Mouse (Mus musculus) liver, adult (tissue): ENCODE measurements around the gene Syndig1.

Experiments
- GATA4 ChIP-seq: IDR thresholded peaks from 2 replicates; pipeline ENCODE4 v1.6.1; 2014; ENCODE audit warnings: mild to moderate bottlenecking, low read length; ENCODE audit not compliant: insufficient replicate concordance

Syndig1 gene

GRCm38 (mm10) chr2:149844575-149844974 lies 15.6 kb downstream of the Syndig1 start:
- no peak for TF ChIP-seq GATA4

DNA sequence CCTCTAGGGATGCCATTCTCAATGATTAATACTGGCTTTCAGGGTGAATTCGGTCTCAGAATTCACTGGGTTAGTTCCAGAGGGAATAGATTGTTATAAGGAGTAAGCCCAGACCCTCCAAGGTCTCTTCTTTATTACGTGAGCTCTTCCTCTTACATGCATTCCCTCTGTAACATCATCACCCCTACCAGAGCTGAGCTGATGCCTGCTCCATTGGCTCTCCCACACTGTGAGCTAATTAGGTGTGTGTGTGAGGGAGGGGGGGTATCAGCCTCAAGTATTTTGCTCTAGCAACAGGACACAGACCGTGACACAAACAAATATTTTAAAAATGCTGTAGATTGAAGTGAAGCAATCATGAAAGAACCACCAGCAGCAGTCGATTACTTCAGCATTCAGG lies 19.8 kb downstream of the Syndig1 start:
- no peak for TF ChIP-seq GATA4

- no peak for TF ChIP-seq GATA4
Measured at GRCm38 (mm10) chr2:149861002-149861401, 32.0 kb downstream of the Syndig1 start.

DNA sequence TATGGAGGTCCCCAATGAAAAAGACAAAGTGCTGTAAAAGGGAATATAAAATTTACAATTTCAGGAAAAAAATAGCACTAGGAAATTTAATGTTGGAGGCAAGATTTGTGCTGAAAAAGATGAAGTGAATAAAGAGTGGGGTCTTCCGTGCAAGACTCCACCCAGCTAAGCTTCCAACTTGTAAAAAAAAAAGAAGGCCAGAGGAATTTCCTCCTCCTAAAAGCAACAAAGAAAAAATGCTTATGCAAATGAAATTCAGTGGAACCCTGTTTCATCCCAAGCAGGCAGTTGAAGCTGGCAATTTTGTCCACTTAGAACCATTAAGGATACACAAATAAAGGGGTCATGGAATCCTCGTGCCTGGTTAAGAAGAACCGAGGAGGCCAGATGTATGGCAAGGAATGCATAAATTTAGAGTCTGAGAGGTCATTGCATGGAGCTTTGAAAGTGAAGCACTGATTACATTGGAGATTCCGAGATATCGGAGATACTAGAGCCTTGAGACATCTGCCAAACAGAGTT lies 37.0 kb downstream of the Syndig1 start:
- no peak for TF ChIP-seq GATA4

GRCm38 (mm10) chr2:149870496-149870895 lies 41.5 kb downstream of the Syndig1 start:
- TF ChIP-seq GATA4 = no peak

GRCm38 (mm10) chr2:149872496-149872895 lies 43.5 kb downstream of the Syndig1 start:
- TF ChIP-seq GATA4 = no peak

DNA sequence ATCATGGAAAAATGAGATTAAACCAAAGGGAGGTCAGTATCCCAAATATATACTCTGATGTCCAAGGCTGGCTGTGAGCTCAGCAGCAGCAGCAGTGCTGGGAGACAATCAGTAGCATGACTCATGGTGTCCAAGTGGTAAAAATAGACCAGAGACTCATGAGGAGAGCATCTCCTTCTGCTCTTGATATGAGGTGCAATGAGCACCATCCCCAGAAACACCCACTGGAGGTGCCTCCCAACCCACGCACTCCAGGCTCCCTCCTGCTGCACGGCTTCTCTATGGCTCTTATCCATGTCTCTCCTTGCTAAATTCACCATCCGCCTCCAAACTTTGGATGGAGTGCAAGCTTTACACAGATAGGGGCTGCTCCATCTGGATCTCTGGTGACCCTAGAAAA lies 44.3 kb downstream of the Syndig1 start:
- TF ChIP-seq GATA4 = no peak

GRCm38 (mm10) chr2:149877954-149878353 lies 48.9 kb downstream of the Syndig1 start:
- no peak for TF ChIP-seq GATA4

GRCm38 (mm10) chr2:149887634-149888033 lies 58.6 kb downstream of the Syndig1 start:
- TF ChIP-seq GATA4 = no peak

GRCm38 (mm10) chr2:149891647-149892046 lies 62.6 kb downstream of the Syndig1 start:
- no peak for TF ChIP-seq GATA4

- no peak for TF ChIP-seq GATA4
Measured at GRCm38 (mm10) chr2:149896337-149896736, 67.3 kb downstream of the Syndig1 start.

GRCm38 (mm10) chr2:149899615-149900014 lies 70.6 kb downstream of the Syndig1 start:
- no peak for TF ChIP-seq GATA4

- TF ChIP-seq GATA4 = no peak
Measured at GRCm38 (mm10) chr2:149900606-149901005, 71.6 kb downstream of the Syndig1 start.

- no peak for TF ChIP-seq GATA4
Measured at GRCm38 (mm10) chr2:149904405-149904804, 75.4 kb downstream of the Syndig1 start.

DNA sequence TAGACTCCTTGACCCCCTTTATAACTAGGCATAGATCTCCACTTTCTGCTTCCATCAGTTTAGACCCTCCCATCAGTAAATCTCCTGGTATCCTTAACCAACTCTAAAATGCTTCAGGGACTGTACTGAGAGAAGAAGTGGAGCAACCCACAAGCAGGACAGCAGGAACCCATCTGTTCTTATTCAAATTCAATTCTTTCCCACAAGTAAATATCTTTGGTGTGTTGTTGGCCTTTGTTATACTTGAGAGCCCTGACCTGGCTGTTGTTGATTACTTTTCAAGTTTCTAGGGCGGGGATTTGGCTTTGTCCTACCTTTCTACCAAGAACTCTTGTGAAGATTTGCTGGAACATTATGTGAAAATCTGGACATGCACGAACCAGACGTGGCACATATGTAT lies 77.7 kb downstream of the Syndig1 start:
- no peak for TF ChIP-seq GATA4

GRCm38 (mm10) chr2:149917162-149917561 lies 88.2 kb downstream of the Syndig1 start:
- no peak for TF ChIP-seq GATA4

DNA sequence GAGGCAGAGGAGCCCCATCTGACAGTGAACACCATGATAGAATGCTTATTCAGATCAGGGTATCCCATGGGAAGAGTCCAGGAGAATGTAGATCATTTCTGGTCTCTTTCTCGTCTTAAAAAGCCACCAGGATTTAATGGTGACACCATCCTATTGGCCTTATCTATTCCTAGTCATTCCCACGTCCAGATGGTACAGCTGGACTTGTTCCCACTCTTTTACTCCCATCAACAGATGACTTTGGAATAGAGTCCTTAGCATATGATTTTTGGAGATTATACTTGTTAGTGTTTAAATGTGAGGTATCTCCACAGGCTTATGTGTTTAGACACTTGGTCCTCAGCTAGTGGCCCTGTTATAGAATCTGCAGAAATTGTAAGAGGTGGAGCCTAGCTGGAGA lies 94.5 kb downstream of the Syndig1 start:
- TF ChIP-seq GATA4 = no peak

- no peak for TF ChIP-seq GATA4
Measured at GRCm38 (mm10) chr2:149925911-149926310, 96.9 kb downstream of the Syndig1 start.

- TF ChIP-seq GATA4 = no peak
Measured at GRCm38 (mm10) chr2:149927001-149927400, 98.0 kb downstream of the Syndig1 start.
